Mouse (Mus musculus): Measurements from ENCODE around the gene Lrrc20. TPM values are rescaled to one million over a fixed set of nuclear protein-coding genes. Genes with fewer than 3 reads are reported as not detected.

Gene Lrrc20
- polyA plus RNA-seq, 1 experiment from 2014 or later: 7.5 TPM

GRCm38 (mm10) chr10:61457182-61457581 lies 18.4 kb upstream of the Lrrc20 start:
- Histone ChIP-seq H3K4me3 (ENCODE audit: low read depth, low read length) (no peak overlapping the region), H3K9ac (ENCODE audit: low read length) (no peak overlapping the region), H3K27ac (ENCODE audit: low read depth) (no peak overlapping the region), H3K9me3 (ENCODE audit: control insufficient read depth, low read length) (no peaks in the 10 kb centered on the region), H3K27me3 (replicated peaks; ENCODE audit: control insufficient read depth, insufficient read depth, low read length) (no peaks in the 10 kb centered on the region), H3K36me3 (ENCODE audit: control insufficient read depth, insufficient read depth, low read length) (no peaks in the 10 kb centered on the region), H3K4me2 (ENCODE audit: low read length) (no peak overlapping the region), H3K4me1 (replicated peaks; ENCODE audit: control insufficient read depth, insufficient read depth, low read length) (no peaks in the 10 kb centered on the region)
- 53% methylated on average over 3 of the region's 3 CpGs for WGBS
- DNase-seq (ENCODE audit: low spot score): no peak
- ATAC-seq (replicated peaks; ENCODE audit: low FRiP score, low TSS enrichment, low read depth): no peak

- no peak overlapping the region for H3K9ac ChIP-seq (ENCODE audit: low read length)
- no peak overlapping the region for H3K27ac ChIP-seq (ENCODE audit: low read depth)
- ATAC-seq (replicated peaks; ENCODE audit: low FRiP score, low TSS enrichment, low read depth) (no peak), DNase-seq (ENCODE audit: low spot score) (no peak)
- H3K27me3 ChIP-seq (replicated peaks; ENCODE audit: control insufficient read depth, insufficient read depth, low read length): no peaks in the 10 kb centered on the region
- 72% methylated on average over 4 of the region's 4 CpGs for WGBS
- no peak overlapping the region for H3K4me2 ChIP-seq (ENCODE audit: low read length)
- no peaks in the 10 kb centered on the region for H3K9me3 ChIP-seq (ENCODE audit: control insufficient read depth, low read length)
- no peak overlapping the region for H3K4me3 ChIP-seq (ENCODE audit: low read depth, low read length)
- H3K4me1 ChIP-seq (replicated peaks; ENCODE audit: control insufficient read depth, insufficient read depth, low read length): no peaks in the 10 kb centered on the region
- H3K36me3 ChIP-seq (ENCODE audit: control insufficient read depth, insufficient read depth, low read length): no peaks in the 10 kb centered on the region
Observed at GRCm38 (mm10) chr10:61465009-61465408, 10.6 kb upstream of the Lrrc20 start.

- ATAC-seq (replicated peaks; ENCODE audit: low FRiP score, low TSS enrichment, low read depth) (no peak), DNase-seq (ENCODE audit: low spot score) (no peak)
- no peaks in the 10 kb centered on the region for H3K4me1 ChIP-seq (replicated peaks; ENCODE audit: control insufficient read depth, insufficient read depth, low read length)
- no peak overlapping the region for H3K4me2 ChIP-seq (ENCODE audit: low read length)
- H3K36me3 ChIP-seq (ENCODE audit: control insufficient read depth, insufficient read depth, low read length): no peaks in the 10 kb centered on the region
- H3K27me3 ChIP-seq (replicated peaks; ENCODE audit: control insufficient read depth, insufficient read depth, low read length): no peaks in the 10 kb centered on the region
- H3K27ac ChIP-seq (ENCODE audit: low read depth): no peak overlapping the region
- no peak overlapping the region for H3K4me3 ChIP-seq (ENCODE audit: low read depth, low read length)
- no peaks in the 10 kb centered on the region for H3K9me3 ChIP-seq (ENCODE audit: control insufficient read depth, low read length)
- H3K9ac ChIP-seq (ENCODE audit: low read length): no peak overlapping the region
- WGBS: 68% methylated on average over 8 of the region's 8 CpGs
Observed at GRCm38 (mm10) chr10:61466242-61466641, 9.4 kb upstream of the Lrrc20 start.

GRCm38 (mm10) chr10:61466873-61467272 lies 8.7 kb upstream of the Lrrc20 start:
- no peak; the same call in 1 of the 2 replicates for ATAC-seq (replicated peaks; ENCODE audit: low FRiP score, low TSS enrichment, low read depth)
- peak; percentile 67 for DNase-seq (ENCODE audit: low spot score)
- 22% methylated on average over 5 of the region's 5 CpGs for WGBS
- Histone ChIP-seq H3K4me3 (ENCODE audit: low read depth, low read length) (no peak overlapping the region), H3K27me3 (replicated peaks; ENCODE audit: control insufficient read depth, insufficient read depth, low read length) (no peaks in the 10 kb centered on the region), H3K9ac (ENCODE audit: low read length) (no peak overlapping the region), H3K4me1 (replicated peaks; ENCODE audit: control insufficient read depth, insufficient read depth, low read length) (no peaks in the 10 kb centered on the region), H3K27ac (ENCODE audit: low read depth) (no peak overlapping the region), H3K9me3 (ENCODE audit: control insufficient read depth, low read length) (no peaks in the 10 kb centered on the region), H3K4me2 (ENCODE audit: low read length) (no peak overlapping the region), H3K36me3 (ENCODE audit: control insufficient read depth, insufficient read depth, low read length) (no peaks in the 10 kb centered on the region)

- Histone ChIP-seq H3K9me3 (ENCODE audit: control insufficient read depth, low read length) (no peaks in the 10 kb centered on the region), H3K27me3 (replicated peaks; ENCODE audit: control insufficient read depth, insufficient read depth, low read length) (no peaks in the 10 kb centered on the region), H3K4me1 (replicated peaks; ENCODE audit: control insufficient read depth, insufficient read depth, low read length) (no peaks in the 10 kb centered on the region), H3K27ac (ENCODE audit: low read depth) (no peak overlapping the region), H3K4me2 (ENCODE audit: low read length) (no peak overlapping the region), H3K9ac (ENCODE audit: low read length) (no peak overlapping the region), H3K36me3 (ENCODE audit: control insufficient read depth, insufficient read depth, low read length) (no peaks in the 10 kb centered on the region), H3K4me3 (ENCODE audit: low read depth, low read length) (no peak overlapping the region)
- no peak for ATAC-seq (replicated peaks; ENCODE audit: low FRiP score, low TSS enrichment, low read depth)
- 72% methylated on average over 7 of the region's 7 CpGs for WGBS
- no peak for DNase-seq (ENCODE audit: low spot score)
Observed at GRCm38 (mm10) chr10:61468900-61469299, 6.7 kb upstream of the Lrrc20 start.

GRCm38 (mm10) chr10:61473640-61474039 lies 2.0 kb upstream of the Lrrc20 start:
- H3K4me3 ChIP-seq (ENCODE audit: low read depth, low read length): no peak overlapping the region
- no peak overlapping the region for H3K27ac ChIP-seq (ENCODE audit: low read depth)
- no peak overlapping the region for H3K4me2 ChIP-seq (ENCODE audit: low read length)
- H3K9me3 ChIP-seq (ENCODE audit: control insufficient read depth, low read length): no peaks in the 10 kb centered on the region
- no peak overlapping the region for H3K9ac ChIP-seq (ENCODE audit: low read length)
- H3K27me3 ChIP-seq (replicated peaks; ENCODE audit: control insufficient read depth, insufficient read depth, low read length): no peaks in the 10 kb centered on the region
- WGBS: 71% methylated on average over 3 of the region's 3 CpGs
- H3K4me1 ChIP-seq (replicated peaks; ENCODE audit: control insufficient read depth, insufficient read depth, low read length): peaks cover 5% of the 10 kb centered on the region
- ATAC-seq (replicated peaks; ENCODE audit: low FRiP score, low TSS enrichment, low read depth): no peak
- H3K36me3 ChIP-seq (ENCODE audit: control insufficient read depth, insufficient read depth, low read length): no peaks in the 10 kb centered on the region
- no peak for DNase-seq (ENCODE audit: low spot score)

GRCm38 (mm10) chr10:61474344-61474743 lies 1.3 kb upstream of the Lrrc20 start:
- no peak overlapping the region for H3K27ac ChIP-seq (ENCODE audit: low read depth)
- ATAC-seq (replicated peaks; ENCODE audit: low FRiP score, low TSS enrichment, low read depth) (no peak), DNase-seq (ENCODE audit: low spot score) (no peak)
- peaks cover 5% of the 10 kb centered on the region for H3K4me1 ChIP-seq (replicated peaks; ENCODE audit: control insufficient read depth, insufficient read depth, low read length)
- H3K4me3 ChIP-seq (ENCODE audit: low read depth, low read length): no peak overlapping the region
- 75% methylated on average over 1 of the region's 1 CpGs for WGBS
- H3K9me3 ChIP-seq (ENCODE audit: control insufficient read depth, low read length): no peaks in the 10 kb centered on the region
- H3K4me2 ChIP-seq (ENCODE audit: low read length): no peak overlapping the region
- no peak overlapping the region for H3K9ac ChIP-seq (ENCODE audit: low read length)
- no peaks in the 10 kb centered on the region for H3K36me3 ChIP-seq (ENCODE audit: control insufficient read depth, insufficient read depth, low read length)
- H3K27me3 ChIP-seq (replicated peaks; ENCODE audit: control insufficient read depth, insufficient read depth, low read length): no peaks in the 10 kb centered on the region

- DNase-seq (ENCODE audit: low spot score) (peak; percentile 61), ATAC-seq (replicated peaks; ENCODE audit: low FRiP score, low TSS enrichment, low read depth) (no peak)
- Histone ChIP-seq H3K27me3 (replicated peaks; ENCODE audit: control insufficient read depth, insufficient read depth, low read length) (no peaks in the 10 kb centered on the region), H3K4me1 (replicated peaks; ENCODE audit: control insufficient read depth, insufficient read depth, low read length) (peaks cover 5% of the 10 kb centered on the region), H3K36me3 (ENCODE audit: control insufficient read depth, insufficient read depth, low read length) (no peaks in the 10 kb centered on the region), H3K4me2 (ENCODE audit: low read length) (peak overlapping the region; percentile 98), H3K9ac (ENCODE audit: low read length) (peak overlapping the region; percentile 63), H3K9me3 (ENCODE audit: control insufficient read depth, low read length) (no peaks in the 10 kb centered on the region), H3K4me3 (ENCODE audit: low read depth, low read length) (peak overlapping the region; percentile 83), H3K27ac (ENCODE audit: low read depth) (no peak overlapping the region)
- 6% methylated on average over 15 of the region's 15 CpGs for WGBS
Observed at GRCm38 (mm10) chr10:61476440-61477165, 1.0 kb downstream of the Lrrc20 start.

- Histone ChIP-seq H3K4me2 (ENCODE audit: low read length) (no peak overlapping the region), H3K4me3 (ENCODE audit: low read depth, low read length) (no peak overlapping the region), H3K36me3 (ENCODE audit: control insufficient read depth, insufficient read depth, low read length) (no peaks in the 10 kb centered on the region), H3K27me3 (replicated peaks; ENCODE audit: control insufficient read depth, insufficient read depth, low read length) (no peaks in the 10 kb centered on the region), H3K9me3 (ENCODE audit: control insufficient read depth, low read length) (no peaks in the 10 kb centered on the region), H3K4me1 (replicated peaks; ENCODE audit: control insufficient read depth, insufficient read depth, low read length) (peaks cover 5% of the 10 kb centered on the region), H3K27ac (ENCODE audit: low read depth) (no peak overlapping the region), H3K9ac (ENCODE audit: low read length) (no peak overlapping the region)
- ATAC-seq (replicated peaks; ENCODE audit: low FRiP score, low TSS enrichment, low read depth): no peak
- 92% methylated on average over 10 of the region's 10 CpGs for WGBS
- no peak for DNase-seq (ENCODE audit: low spot score)
Observed at GRCm38 (mm10) chr10:61479461-61479860, 3.9 kb downstream of the Lrrc20 start.

Measured in intestine, embryonic 14.5 days (tissue).